ENCODE assay signal across 27 mouse cellular contexts in the genomic region with DNA sequence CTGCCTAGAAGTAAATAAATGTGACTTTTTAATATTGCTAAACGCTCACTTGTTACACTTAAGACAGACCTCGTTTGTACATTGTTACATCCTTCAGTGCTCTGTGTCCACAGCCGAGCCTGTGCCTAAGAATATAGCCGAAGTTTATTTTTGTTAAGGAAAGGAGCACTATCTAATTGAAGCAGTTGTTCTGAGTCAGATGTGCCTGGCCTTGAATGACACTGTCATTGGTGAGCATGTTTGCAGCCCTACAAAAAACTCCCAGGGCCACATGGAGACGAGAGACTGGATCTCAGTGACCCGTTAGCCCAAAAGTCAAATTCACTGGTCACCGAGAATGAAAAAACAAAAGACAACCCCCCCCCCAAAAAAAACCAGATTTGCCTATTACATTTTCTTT. TPM values are rescaled to one million over a fixed set of nuclear protein-coding genes. Genes with fewer than 3 reads are reported as not detected.
DNase-seq lines count a peak whose midpoint lies in the region; ATAC-seq and TF ChIP-seq lines count a peak whose summit lies in the region.
"Had no signal": no experiment of that assay in that cellular context is flagged by ENCODE, and none has a peak within 500 bp of the region (broad histone marks: within the 10 kb centered on the region; RNA-seq: fewer than 3 reads in every experiment).

No protein-coding gene starts in this region.

- DNase-seq in adrenal gland, adult 2 months: peak; percentile 72
- DNase-seq in adrenal gland, postnatal 4 days (ENCODE audit: low spot score in 2 of 2): no peak
- peak; percentile 42 for DNase-seq in adrenal gland, adult 8-10 months
- DNase-seq in adrenal gland, postnatal 10 days: peak; percentile 44
- DNase-seq in adrenal gland, postnatal 25 days: peak; percentile 24
- no peak for DNase-seq in left cerebral cortex, postnatal 36 days (ENCODE audit: low spot score in 2 of 2)
- no peak for DNase-seq in lung, postnatal 0 days (ENCODE audit: low spot score)
- DNase-seq: cerebellum, adult 11 months; cerebellum, adult 18-20 months; cerebellum, adult 8-10 months; cerebellum, adult 9-11 months; cerebellum, postnatal 14 days; cerebellum, postnatal 36 days; embryo, embryonic 11 days had no signal

- H3K4me1 ChIP-seq in midbrain, embryonic 15.5 days: no peaks in the 10 kb centered on the region
- H3K4me1 ChIP-seq in lung, postnatal 0 days (ENCODE audit: insufficient read depth, low read depth, low read length): no peaks in the 10 kb centered on the region

- H3K27ac ChIP-seq in midbrain, embryonic 15.5 days: no peak overlapping the region
- no peak overlapping the region for H3K27ac ChIP-seq in lung, postnatal 0 days (ENCODE audit: low read length)
- H3K27ac ChIP-seq: embryonic facial prominence, embryonic 13.5 days; embryonic facial prominence, embryonic 15.5 days; forebrain, embryonic 10.5 days; forebrain, embryonic 12.5 days had no signal

- H3K9me3 ChIP-seq in midbrain, embryonic 15.5 days: no peaks in the 10 kb centered on the region
- no peaks in the 10 kb centered on the region for H3K9me3 ChIP-seq in lung, postnatal 0 days (ENCODE audit: low read length)
- H3K9me3 ChIP-seq: embryonic facial prominence, embryonic 13.5 days; embryonic facial prominence, embryonic 15.5 days; forebrain, embryonic 10.5 days; forebrain, embryonic 12.5 days had no signal

- H3K4me2 ChIP-seq in midbrain, embryonic 15.5 days: no peak overlapping the region
- H3K4me2 ChIP-seq in lung, postnatal 0 days (replicated peaks; ENCODE audit: low read depth, low read length): no peak overlapping the region
- H3K4me2 ChIP-seq: embryonic facial prominence, embryonic 13.5 days; embryonic facial prominence, embryonic 15.5 days; forebrain, embryonic 12.5 days had no signal

- no peak overlapping the region for H3K4me3 ChIP-seq in midbrain, embryonic 15.5 days
- no peak overlapping the region for H3K4me3 ChIP-seq in lung, postnatal 0 days (ENCODE audit: low read depth, low read length)
- H3K4me3 ChIP-seq: embryonic facial prominence, embryonic 13.5 days; embryonic facial prominence, embryonic 15.5 days; erythroblast, embryonic 14.5 days; forebrain, embryonic 10.5 days; forebrain, embryonic 12.5 days had no signal

- no peak overlapping the region for H3K9ac ChIP-seq in midbrain, embryonic 15.5 days
- H3K9ac ChIP-seq in lung, postnatal 0 days (replicated peaks; ENCODE audit: low read depth): no peak overlapping the region
- H3K9ac ChIP-seq: embryonic facial prominence, embryonic 13.5 days; embryonic facial prominence, embryonic 15.5 days; forebrain, embryonic 12.5 days had no signal

- WGBS in midbrain, embryonic 15.5 days: 90% methylated on average over 7 of the region's 7 CpGs
- 84% methylated on average over 7 of the region's 7 CpGs for WGBS in lung, postnatal 0 days

- ATAC-seq in midbrain, embryonic 15.5 days (replicated peaks): no peak
- no peak for ATAC-seq in lung, postnatal 0 days
- ATAC-seq: activated CD4-positive, CD25-positive, alpha-beta regulatory T cell, adult 4 months; forebrain, embryonic 14.5 days; forebrain, embryonic 16.5 days had no signal

- peaks cover 12% of the 10 kb centered on the region; the same call in 1 of the 2 replicates for H3K36me3 ChIP-seq in midbrain, embryonic 15.5 days (replicated peaks)
- H3K36me3 ChIP-seq in lung, postnatal 0 days (ENCODE audit: insufficient read depth, low read length): peaks cover 6% of the 10 kb centered on the region; the same call in 1 of the 2 replicates

- TF ChIP-seq CTCF in lung, postnatal 0 days (IDR thresholded peaks at IDR 0.05): no peak

- H3K27me3 ChIP-seq in midbrain, embryonic 15.5 days (replicated peaks): peaks cover 13% of the 10 kb centered on the region
- H3K27me3 ChIP-seq in lung, postnatal 0 days (replicated peaks; ENCODE audit: insufficient read depth, low read length): peaks cover 8% of the 10 kb centered on the region; the same call in 1 of the 2 replicates

- no peak for TF ChIP-seq EP300 in lung, postnatal 0 days (IDR thresholded peaks at IDR 0.05)

- intact Hi-C loops in left cerebral cortex, postnatal 36 days (cut with DNase I): no loop called here

RNA-seq across cellular contexts. Expression of gene Mixl1, which starts 5.5 kb away (rescaled TPM):
- total RNA-seq in adrenal gland, adult 2 months (2021): not detected
- 0.07 TPM in 1 of 2 replicates, not detected in the other for polyA plus RNA-seq in adrenal gland, adult 2 months (2012; rRNA removed)
- under 1 TPM in 1 of 2 experiments, not detected in 1; 0.17 TPM for total RNA-seq in adrenal gland, postnatal 4 days (2021)
- not detected for total RNA-seq in adrenal gland, adult 8-10 months (2022)
- not detected for total RNA-seq in adrenal gland, postnatal 10 days (2021)
- not detected in 2 replicates for total RNA-seq in adrenal gland, postnatal 25 days (2021)
- total RNA-seq in left cerebral cortex, postnatal 36 days (2021): not detected
- 0.28 and 0.35 TPM in 2 replicates for polyA plus RNA-seq in midbrain, embryonic 15.5 days (2015; fragmentation: Nextera tagmentation; extraction: Ambion mirVana)
- not detected in 2 replicates for polyA plus RNA-seq in lung, postnatal 0 days (2015; fragmentation: Nextera tagmentation; extraction: Ambion mirVana)
- total RNA-seq: common myeloid progenitor, adult 5-6 weeks; MEL had no signal
- polyA plus RNA-seq: activated CD4-positive, CD25-positive, alpha-beta regulatory T cell, adult 4 months; C2C12; erythroblast, embryonic 14.5 days; forebrain, embryonic 12.5 days; forebrain, embryonic 16.5 days; frontal cortex, adult 2 months had no signal

RNA-seq across cellular contexts. Expression of gene Acbd3, which starts 34.6 kb away (rescaled TPM):
- 10 to 100 TPM; 45.0 to 53.1 TPM for total RNA-seq in adrenal gland, adult 2 months (2021)
- 10.8 and 11.1 TPM in 2 replicates for polyA plus RNA-seq in adrenal gland, adult 2 months (2012; rRNA removed)
- total RNA-seq in adrenal gland, postnatal 4 days (2021): 10 to 100 TPM; 42.6 to 46.5 TPM
- total RNA-seq in adrenal gland, adult 8-10 months (2022): 10 to 100 TPM; 48.1 to 51.3 (median 50.6) TPM
- total RNA-seq in adrenal gland, postnatal 10 days (2021): 10 to 100 TPM; 38.9 to 40.6 TPM
- 45.5 and 48.8 TPM in 2 replicates for total RNA-seq in adrenal gland, postnatal 25 days (2021)
- total RNA-seq in left cerebral cortex, postnatal 36 days (2021): 10 to 100 TPM; 30.1 to 35.1 TPM
- polyA plus RNA-seq in midbrain, embryonic 15.5 days (2015; fragmentation: Nextera tagmentation; extraction: Ambion mirVana): 23.9 and 25.8 TPM in 2 replicates
- 17.0 and 18.5 TPM in 2 replicates for polyA plus RNA-seq in lung, postnatal 0 days (2015; fragmentation: Nextera tagmentation; extraction: Ambion mirVana)

RNA-seq across cellular contexts. Expression of gene Lin9, which starts 50.3 kb away (rescaled TPM):
- total RNA-seq in adrenal gland, adult 2 months (2021): 1 to 10 TPM; 3.4 to 4.9 TPM
- polyA plus RNA-seq in adrenal gland, adult 2 months (2012; rRNA removed): 0.88 and 1.0 TPM in 2 replicates
- 10 to 100 TPM; 12.2 to 12.3 TPM for total RNA-seq in adrenal gland, postnatal 4 days (2021)
- total RNA-seq in adrenal gland, adult 8-10 months (2022): 1 to 10 TPM; 4.4 to 5.8 (median 5.2) TPM
- 1 to 10 TPM; 7.6 to 8.4 TPM for total RNA-seq in adrenal gland, postnatal 10 days (2021)
- 7.5 and 9.3 TPM in 2 replicates for total RNA-seq in adrenal gland, postnatal 25 days (2021)
- total RNA-seq in left cerebral cortex, postnatal 36 days (2021): 1 to 10 TPM; 4.2 to 4.5 TPM
- polyA plus RNA-seq in midbrain, embryonic 15.5 days (2015; fragmentation: Nextera tagmentation; extraction: Ambion mirVana): 11.4 and 12.0 TPM in 2 replicates
- 5.6 TPM in 2 replicates for polyA plus RNA-seq in lung, postnatal 0 days (2015; fragmentation: Nextera tagmentation; extraction: Ambion mirVana)

Comparison
In these comparisons a context has a peak if more than half of its experiments do, and no peak if none do; other contexts are left out.
1. DNase-seq: peak in adrenal gland, adult 2 months (single experiment), adrenal gland, adult 8-10 months (single experiment), adrenal gland, postnatal 10 days (single experiment) and adrenal gland, postnatal 25 days (single experiment); none in adrenal gland, postnatal 4 days (0 of 2), left cerebral cortex, postnatal 36 days (0 of 2) and lung, postnatal 0 days (single experiment).